Mouse (Mus musculus) monocyte, adult 5-6 weeks (primary cell): Measurements from ENCODE around the gene Top2b. TPM values are rescaled to one million over a fixed set of nuclear protein-coding genes. Genes with fewer than 3 reads are reported as not detected.

Source experiments
- ATAC-seq: fragments of 153-309, 156-312 bp; replicated peaks from 2 replicates; pipeline ENCODE4 v1.8.0; 2017; ENCODE audit warnings: mild to moderate bottlenecking; ENCODE audit not compliant: low TSS enrichment, insufficient number of reproducible peaks, severe bottlenecking, poor library complexity, low FRiP score
- total RNA-seq: library from RNA; stranded (forward); fragments of 200-1000, 200-491, 200-594 nt; gene quantifications from 3 replicates; pipeline ENCODE4 v1.2.3, GENCODE M21; 2017

The Top2b gene
- total RNA-seq, 1 experiment from 2014 or later, result 232 TPM

GRCm38 (mm10) chr14:16483656-16484380, 118.8 kb downstream of the Top2b start:
- ATAC-seq, result no peak

Other genes with a start within 250 kb of the Top2b start
- gene Ngly1, start 115.9 kb upstream of the Top2b start, total RNA-seq, result 58.4 to 63.1 TPM (median 59.5 TPM) in 3 replicates
- gene Oxsm, start 115.4 kb upstream of the Top2b start, total RNA-seq, result 11.2 to 13.6 TPM (median 12.5 TPM) in 3 replicates